16 mouse cellular contexts compared by ENCODE assay signal in the genomic region with DNA sequence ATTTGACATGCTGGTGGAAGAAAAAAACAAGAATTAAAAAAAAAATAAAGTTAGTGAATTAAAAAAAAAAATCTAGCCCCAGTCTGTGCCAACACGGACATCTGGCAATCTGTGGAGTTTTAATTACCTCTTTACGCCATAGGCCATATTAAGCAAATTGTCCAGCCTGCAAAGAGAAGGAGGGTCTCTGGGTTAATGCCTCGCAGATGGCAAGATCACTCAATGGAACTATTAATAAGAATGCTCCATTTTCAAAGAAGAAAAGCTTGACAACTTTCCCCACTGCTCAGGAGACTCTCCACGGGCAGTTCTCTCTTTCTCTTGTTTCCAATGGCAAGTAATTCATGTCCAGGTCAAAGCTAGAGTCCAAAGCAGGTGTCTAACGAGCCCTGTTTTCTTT.
DNase-seq lines count a peak whose midpoint lies in the region; ATAC-seq lines count a peak whose summit lies in the region.
"Had no signal": no experiment of that assay in that cellular context is flagged by ENCODE, and none has a peak within 500 bp of the region (broad histone marks: within the 10 kb centered on the region; RNA-seq: fewer than 3 reads in every experiment).

No protein-coding gene starts in this region.

- peaks cover 16% of the 10 kb centered on the region for H3K36me3 ChIP-seq in midbrain, embryonic 16.5 days (ENCODE audit: control insufficient read depth, insufficient read depth, low read length)
- H3K36me3 ChIP-seq: limb, embryonic 10.5 days; liver, embryonic 12.5 days had no signal

- H3K9ac ChIP-seq in midbrain, embryonic 16.5 days (ENCODE audit: low read depth, low read length): no peak overlapping the region
- H3K9ac ChIP-seq: liver, embryonic 12.5 days had no signal

- DNase-seq in embryo, embryonic 10.5 days (ENCODE audit: low spot score): peak; percentile 42
- no peak for DNase-seq in embryo, embryonic 9.5 days (ENCODE audit: extremely low spot score)
- DNase-seq in retina, postnatal 1 day: peak; percentile 40
- DNase-seq in retina, embryonic 14.5 days (ENCODE audit: low spot score): no peak
- DNase-seq in kidney, postnatal 10 days: no peak
- no peak for DNase-seq in layer of hippocampus, postnatal 25 days (ENCODE audit: extremely low spot score in 1 of 2, low spot score in 1 of 2)
- DNase-seq: cerebellum, postnatal 25 days; heart, adult 18-20 months; kidney, adult 8-10 months; kidney, postnatal 4 days; thymus, adult 18-20 months had no signal

- H3K27me3 ChIP-seq in midbrain, embryonic 16.5 days (ENCODE audit: control insufficient read depth, insufficient read depth, low read depth, low read length): no peaks in the 10 kb centered on the region
- H3K27me3 ChIP-seq: liver, embryonic 12.5 days had no signal

- WGBS in midbrain, embryonic 16.5 days: 25% methylated on average over 5 of the region's 5 CpGs

- H3K27ac ChIP-seq in midbrain, embryonic 16.5 days (ENCODE audit: low read length): 0 out of 2 replicates have a peak overlapping the region, but pooled peaks have one; percentile 22
- H3K27ac ChIP-seq: limb, embryonic 10.5 days; liver, embryonic 12.5 days had no signal

- no peak overlapping the region for H3K4me2 ChIP-seq in midbrain, embryonic 16.5 days (ENCODE audit: low read length)
- H3K4me2 ChIP-seq: liver, embryonic 12.5 days had no signal

- ATAC-seq in midbrain, embryonic 16.5 days: no peak
- ATAC-seq in erythroid progenitor cell, adult 5-6 weeks (replicated peaks; ENCODE audit: low FRiP score, poor library complexity, severe bottlenecking): no peak
- ATAC-seq: liver, embryonic 12.5 days had no signal

- H3K4me1 ChIP-seq in midbrain, embryonic 16.5 days (ENCODE audit: control insufficient read depth, insufficient read depth, low read length): peaks cover 6% of the 10 kb centered on the region; the same call in 1 of the 2 replicates
- H3K4me1 ChIP-seq: liver, embryonic 12.5 days had no signal

- no peak overlapping the region for H3K4me3 ChIP-seq in midbrain, embryonic 16.5 days (ENCODE audit: low read depth, low read length)
- H3K4me3 ChIP-seq: limb, embryonic 10.5 days; liver, embryonic 12.5 days; myocyte had no signal

- no peaks in the 10 kb centered on the region for H3K9me3 ChIP-seq in midbrain, embryonic 16.5 days (replicated peaks; ENCODE audit: control insufficient read depth, low read length, poor library complexity, severe bottlenecking)
- H3K9me3 ChIP-seq: limb, embryonic 10.5 days; liver, embryonic 12.5 days had no signal

Comparison
In these comparisons a context has a peak if more than half of its experiments do, and no peak if none do; other contexts are left out.
1. DNase-seq: peak in embryo, embryonic 10.5 days (single experiment) and retina, postnatal 1 day (single experiment); none in embryo, embryonic 9.5 days (single experiment), retina, embryonic 14.5 days (single experiment), kidney, postnatal 10 days (single experiment) and layer of hippocampus, postnatal 25 days (0 of 2).